Mouse (Mus musculus): ENCODE measurements at regions not wholly inside any gene's neighbourhood (a gene's known extent, or its start where the extent isn't known, plus 50 kb on each side); places are given as distances from the start of the nearest gene placed in this dataset.
A peak's percentile ranks its signal among the peaks of the same experiment; 100 is the strongest.

GRCm38 (mm10) chr9:30021981-30022380, 59.0 kb upstream of the Ntm start:
- ATAC-seq (replicated peaks; ENCODE audit: low FRiP score, low TSS enrichment, low read depth) = no peak
- Histone ChIP-seq H3K36me3 (ENCODE audit: control insufficient read depth, insufficient read depth, low read length) (no peaks in the 10 kb centered on the region), H3K9ac (ENCODE audit: low read length) (no peak overlapping the region), H3K4me3 (ENCODE audit: low read depth, low read length) (no peak overlapping the region), H3K9me3 (ENCODE audit: control insufficient read depth, low read length) (no peaks in the 10 kb centered on the region), H3K4me1 (replicated peaks; ENCODE audit: control insufficient read depth, insufficient read depth, low read length) (no peaks in the 10 kb centered on the region), H3K27ac (ENCODE audit: low read depth) (no peak overlapping the region), H3K27me3 (replicated peaks; ENCODE audit: control insufficient read depth, insufficient read depth, low read length) (no peaks in the 10 kb centered on the region), H3K4me2 (ENCODE audit: low read length) (no peak overlapping the region)
- WGBS = 77% methylated on average over 3 of the region's 3 CpGs
- DNase-seq (ENCODE audit: low spot score) = no peak

GRCm38 (mm10) chr9:30025275-30025674, 62.3 kb upstream of the Ntm start:
- 34% methylated on average over 7 of the region's 7 CpGs for WGBS
- no peak for DNase-seq (ENCODE audit: low spot score)

GRCm38 (mm10) chr9:30026939-30027338, 64.0 kb upstream of the Ntm start:
- H3K9me3 ChIP-seq (ENCODE audit: control insufficient read depth, low read length) = no peaks in the 10 kb centered on the region
- H3K36me3 ChIP-seq (ENCODE audit: control insufficient read depth, insufficient read depth, low read length) = no peaks in the 10 kb centered on the region
- no peak for DNase-seq (ENCODE audit: low spot score)
- H3K4me2 ChIP-seq (ENCODE audit: low read length) = no peak overlapping the region
- no peak overlapping the region for H3K4me3 ChIP-seq (ENCODE audit: low read depth, low read length)
- H3K4me1 ChIP-seq (replicated peaks; ENCODE audit: control insufficient read depth, insufficient read depth, low read length) = no peaks in the 10 kb centered on the region
- WGBS = 56% methylated on average over 5 of the region's 5 CpGs
- H3K27me3 ChIP-seq (replicated peaks; ENCODE audit: control insufficient read depth, insufficient read depth, low read length) = no peaks in the 10 kb centered on the region
- no peak for ATAC-seq (replicated peaks; ENCODE audit: low FRiP score, low TSS enrichment, low read depth)
- no peak overlapping the region for H3K27ac ChIP-seq (ENCODE audit: low read depth)
- H3K9ac ChIP-seq (ENCODE audit: low read length) = no peak overlapping the region

More at GRCm38 (mm10) chr9:30025275-30025674, 62.3 kb upstream of the Ntm start:
- Histone ChIP-seq H3K4me2 (ENCODE audit: low read length) (no peak overlapping the region), H3K36me3 (ENCODE audit: control insufficient read depth, insufficient read depth, low read length) (no peaks in the 10 kb centered on the region), H3K9ac (ENCODE audit: low read length) (no peak overlapping the region), H3K9me3 (ENCODE audit: control insufficient read depth, low read length) (no peaks in the 10 kb centered on the region), H3K4me3 (ENCODE audit: low read depth, low read length) (no peak overlapping the region), H3K27ac (ENCODE audit: low read depth) (no peak overlapping the region), H3K27me3 (replicated peaks; ENCODE audit: control insufficient read depth, insufficient read depth, low read length) (no peaks in the 10 kb centered on the region), H3K4me1 (replicated peaks; ENCODE audit: control insufficient read depth, insufficient read depth, low read length) (no peaks in the 10 kb centered on the region)
- ATAC-seq (replicated peaks; ENCODE audit: low FRiP score, low TSS enrichment, low read depth) = 0 out of 2 replicates have a peak, but pooled peaks have one; percentile 60

- WGBS = 43% methylated on average over 4 of the region's 4 CpGs
- Histone ChIP-seq H3K36me3 (ENCODE audit: control insufficient read depth, insufficient read depth, low read length) (no peaks in the 10 kb centered on the region), H3K9ac (ENCODE audit: low read length) (no peak overlapping the region), H3K27me3 (replicated peaks; ENCODE audit: control insufficient read depth, insufficient read depth, low read length) (no peaks in the 10 kb centered on the region), H3K4me3 (ENCODE audit: low read depth, low read length) (no peak overlapping the region), H3K4me2 (ENCODE audit: low read length) (no peak overlapping the region), H3K4me1 (replicated peaks; ENCODE audit: control insufficient read depth, insufficient read depth, low read length) (no peaks in the 10 kb centered on the region), H3K9me3 (ENCODE audit: control insufficient read depth, low read length) (no peaks in the 10 kb centered on the region), H3K27ac (ENCODE audit: low read depth) (no peak overlapping the region)
- ATAC-seq (replicated peaks; ENCODE audit: low FRiP score, low TSS enrichment, low read depth) = no peak
- DNase-seq (ENCODE audit: low spot score) = no peak
Measured at GRCm38 (mm10) chr9:30040396-30040795, 77.5 kb upstream of the Ntm start.

GRCm38 (mm10) chr9:30064551-30064950, 101.6 kb upstream of the Ntm start:
- ATAC-seq (replicated peaks; ENCODE audit: low FRiP score, low TSS enrichment, low read depth) (no peak), DNase-seq (ENCODE audit: low spot score) (no peak)
- Histone ChIP-seq H3K36me3 (ENCODE audit: control insufficient read depth, insufficient read depth, low read length) (no peaks in the 10 kb centered on the region), H3K4me2 (ENCODE audit: low read length) (no peak overlapping the region), H3K27me3 (replicated peaks; ENCODE audit: control insufficient read depth, insufficient read depth, low read length) (no peaks in the 10 kb centered on the region), H3K4me3 (ENCODE audit: low read depth, low read length) (no peak overlapping the region), H3K9me3 (ENCODE audit: control insufficient read depth, low read length) (no peaks in the 10 kb centered on the region), H3K27ac (ENCODE audit: low read depth) (no peak overlapping the region), H3K4me1 (replicated peaks; ENCODE audit: control insufficient read depth, insufficient read depth, low read length) (no peaks in the 10 kb centered on the region), H3K9ac (ENCODE audit: low read length) (no peak overlapping the region)
- 80% methylated on average over 2 of the region's 2 CpGs for WGBS

GRCm38 (mm10) chr9:30067980-30068379, 105.0 kb upstream of the Ntm start:
- no peak for ATAC-seq (replicated peaks; ENCODE audit: low FRiP score, low TSS enrichment, low read depth)
- WGBS = 86% methylated on average over 7 of the region's 7 CpGs

GRCm38 (mm10) chr9:30075233-30075632, 112.3 kb upstream of the Ntm start:
- Histone ChIP-seq H3K36me3 (ENCODE audit: control insufficient read depth, insufficient read depth, low read length) (no peaks in the 10 kb centered on the region), H3K9ac (ENCODE audit: low read length) (no peak overlapping the region), H3K27ac (ENCODE audit: low read depth) (no peak overlapping the region), H3K9me3 (ENCODE audit: control insufficient read depth, low read length) (no peaks in the 10 kb centered on the region), H3K4me2 (ENCODE audit: low read length) (no peak overlapping the region), H3K27me3 (replicated peaks; ENCODE audit: control insufficient read depth, insufficient read depth, low read length) (no peaks in the 10 kb centered on the region), H3K4me3 (ENCODE audit: low read depth, low read length) (no peak overlapping the region), H3K4me1 (replicated peaks; ENCODE audit: control insufficient read depth, insufficient read depth, low read length) (no peaks in the 10 kb centered on the region)
- 88% methylated on average over 3 of the region's 3 CpGs for WGBS
- ATAC-seq (replicated peaks; ENCODE audit: low FRiP score, low TSS enrichment, low read depth) = no peak
- DNase-seq (ENCODE audit: low spot score) = no peak

More at GRCm38 (mm10) chr9:30067980-30068379, 105.0 kb upstream of the Ntm start:
- no peak overlapping the region for H3K4me2 ChIP-seq (ENCODE audit: low read length)
- no peak for DNase-seq (ENCODE audit: low spot score)
- H3K36me3 ChIP-seq (ENCODE audit: control insufficient read depth, insufficient read depth, low read length) = no peaks in the 10 kb centered on the region
- H3K27ac ChIP-seq (ENCODE audit: low read depth) = no peak overlapping the region
- no peak overlapping the region for H3K9ac ChIP-seq (ENCODE audit: low read length)
- no peaks in the 10 kb centered on the region for H3K27me3 ChIP-seq (replicated peaks; ENCODE audit: control insufficient read depth, insufficient read depth, low read length)
- H3K4me1 ChIP-seq (replicated peaks; ENCODE audit: control insufficient read depth, insufficient read depth, low read length) = no peaks in the 10 kb centered on the region
- H3K9me3 ChIP-seq (ENCODE audit: control insufficient read depth, low read length) = no peaks in the 10 kb centered on the region
- no peak overlapping the region for H3K4me3 ChIP-seq (ENCODE audit: low read depth, low read length)

GRCm38 (mm10) chr9:30076006-30076405, 113.1 kb upstream of the Ntm start:
- H3K4me1 ChIP-seq (replicated peaks; ENCODE audit: control insufficient read depth, insufficient read depth, low read length) = no peaks in the 10 kb centered on the region
- H3K4me2 ChIP-seq (ENCODE audit: low read length) = no peak overlapping the region
- no peak overlapping the region for H3K4me3 ChIP-seq (ENCODE audit: low read depth, low read length)
- no peaks in the 10 kb centered on the region for H3K27me3 ChIP-seq (replicated peaks; ENCODE audit: control insufficient read depth, insufficient read depth, low read length)
- ATAC-seq (replicated peaks; ENCODE audit: low FRiP score, low TSS enrichment, low read depth) (no peak), DNase-seq (ENCODE audit: low spot score) (no peak)
- no peak overlapping the region for H3K27ac ChIP-seq (ENCODE audit: low read depth)
- H3K9ac ChIP-seq (ENCODE audit: low read length) = no peak overlapping the region
- WGBS = 89% methylated on average over 6 of the region's 6 CpGs
- no peaks in the 10 kb centered on the region for H3K9me3 ChIP-seq (ENCODE audit: control insufficient read depth, low read length)
- H3K36me3 ChIP-seq (ENCODE audit: control insufficient read depth, insufficient read depth, low read length) = no peaks in the 10 kb centered on the region

GRCm38 (mm10) chr9:30076482-30076881, 113.5 kb upstream of the Ntm start:
- Histone ChIP-seq H3K9ac (ENCODE audit: low read length) (no peak overlapping the region), H3K36me3 (ENCODE audit: control insufficient read depth, insufficient read depth, low read length) (no peaks in the 10 kb centered on the region), H3K9me3 (ENCODE audit: control insufficient read depth, low read length) (no peaks in the 10 kb centered on the region), H3K4me1 (replicated peaks; ENCODE audit: control insufficient read depth, insufficient read depth, low read length) (no peaks in the 10 kb centered on the region), H3K4me2 (ENCODE audit: low read length) (no peak overlapping the region), H3K4me3 (ENCODE audit: low read depth, low read length) (no peak overlapping the region), H3K27me3 (replicated peaks; ENCODE audit: control insufficient read depth, insufficient read depth, low read length) (no peaks in the 10 kb centered on the region), H3K27ac (ENCODE audit: low read depth) (no peak overlapping the region)
- no peak for DNase-seq (ENCODE audit: low spot score)
- no peak for ATAC-seq (replicated peaks; ENCODE audit: low FRiP score, low TSS enrichment, low read depth)
- 48% methylated on average over 3 of the region's 3 CpGs for WGBS

Data from intestine, embryonic 14.5 days (tissue).